Mouse (Mus musculus): ENCODE measurements around the gene Myo1e.

The Myo1e gene

GRCm38 (mm10) chr9:70359402-70360131, 152.4 kb downstream of the Myo1e start:
- DNase-seq (ENCODE audit: low spot score in 2 of 2) = no peak

- DNase-seq (ENCODE audit: low spot score in 2 of 2) = no peak
Observed at GRCm38 (mm10) chr9:70364741-70365140, 157.6 kb downstream of the Myo1e start.

DNA sequence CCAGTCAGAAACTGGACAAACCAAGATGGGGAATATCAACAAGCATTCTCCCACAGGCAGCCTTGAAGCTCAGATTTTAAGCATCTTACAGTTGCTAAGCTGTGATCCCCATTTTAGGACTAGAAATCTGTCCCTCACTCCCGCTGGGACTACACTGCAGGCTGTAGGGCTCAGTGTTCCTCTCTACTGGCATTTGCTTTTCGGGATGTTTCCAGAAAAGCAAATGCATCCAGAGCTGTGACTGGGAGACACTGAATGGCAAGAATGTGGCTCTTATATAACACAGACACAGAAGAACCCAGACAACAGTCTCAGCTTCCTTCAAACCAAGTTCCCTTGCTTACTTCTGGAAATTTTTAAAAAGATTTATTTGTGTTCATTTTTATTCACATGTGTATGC, 158.8 kb downstream of the Myo1e start:
- no peak for DNase-seq (ENCODE audit: low spot score in 2 of 2)

DNA sequence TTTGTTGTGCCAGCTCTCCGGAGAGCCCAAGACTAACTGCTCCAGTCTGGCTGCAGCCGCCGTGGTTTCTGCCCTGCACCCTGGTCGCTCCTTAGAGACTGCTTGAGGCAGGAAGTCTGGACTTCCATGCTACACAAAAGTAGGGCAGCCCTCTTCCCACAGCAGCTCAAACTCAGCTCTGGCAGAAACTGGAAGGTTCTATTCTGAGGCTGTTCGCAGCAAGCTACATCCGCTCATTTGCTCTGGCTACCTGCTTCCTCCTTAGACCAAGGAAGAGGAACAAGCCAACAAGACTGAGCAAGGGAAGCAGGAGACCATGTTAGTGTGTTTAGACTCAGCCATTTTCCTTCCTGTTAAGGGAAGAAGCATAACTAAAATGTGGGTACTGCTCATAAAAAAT, 159.7 kb downstream of the Myo1e start:
- no peak for DNase-seq (ENCODE audit: low spot score in 2 of 2)

- no peak for DNase-seq (ENCODE audit: low spot score in 2 of 2)
Observed at GRCm38 (mm10) chr9:70371638-70372037, 164.5 kb downstream of the Myo1e start.

DNA sequence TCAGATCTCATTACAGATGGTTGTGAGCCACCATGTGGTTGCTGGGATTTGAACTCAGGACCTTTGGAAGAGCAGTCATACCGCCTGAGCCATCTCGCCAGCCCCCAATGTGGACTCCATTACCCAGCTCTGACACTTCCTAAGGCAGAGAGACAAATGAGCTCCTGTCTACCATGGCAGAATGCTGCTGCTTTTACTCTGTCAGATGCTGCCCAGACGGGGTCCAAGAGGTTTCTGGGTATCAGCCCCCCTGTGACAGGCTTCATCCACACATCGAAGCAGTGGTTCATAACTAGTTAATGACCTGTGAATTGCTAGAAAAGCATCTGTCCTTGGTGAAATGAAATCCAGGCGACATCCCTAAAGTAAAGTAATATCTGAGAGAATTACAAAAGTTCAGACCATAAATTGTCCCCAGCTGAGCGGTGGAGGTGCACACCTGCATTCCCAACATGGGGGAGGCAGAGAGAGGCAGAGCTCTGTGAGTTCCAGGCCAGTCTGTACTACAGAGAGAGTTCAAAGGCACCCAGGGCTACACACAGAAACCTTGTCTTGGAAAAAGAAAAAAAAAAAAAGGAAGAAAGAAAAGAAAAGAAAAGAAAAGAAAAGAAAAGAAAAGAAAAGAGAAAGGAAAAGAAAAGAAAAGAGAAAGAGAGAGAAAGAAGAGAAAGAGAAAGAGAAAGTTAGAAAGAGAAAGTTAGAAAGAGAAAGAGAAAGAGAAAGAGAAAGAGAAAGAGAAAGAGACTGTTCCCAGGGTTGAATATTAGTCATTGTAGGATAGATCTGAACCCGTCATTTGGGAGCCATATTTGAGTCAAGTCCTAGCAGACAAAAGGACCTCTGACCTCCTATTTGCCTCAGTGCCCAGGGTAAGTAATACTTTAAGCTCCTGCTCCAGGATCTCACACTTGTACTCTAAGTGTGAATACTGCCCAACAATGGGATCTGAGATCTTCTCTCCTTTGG, 172.6 kb downstream of the Myo1e start:
- no peak for DNase-seq (ENCODE audit: low spot score in 2 of 2)

GRCm38 (mm10) chr9:70382091-70382490, 174.9 kb downstream of the Myo1e start:
- no peak for DNase-seq (ENCODE audit: low spot score in 2 of 2)

DNA sequence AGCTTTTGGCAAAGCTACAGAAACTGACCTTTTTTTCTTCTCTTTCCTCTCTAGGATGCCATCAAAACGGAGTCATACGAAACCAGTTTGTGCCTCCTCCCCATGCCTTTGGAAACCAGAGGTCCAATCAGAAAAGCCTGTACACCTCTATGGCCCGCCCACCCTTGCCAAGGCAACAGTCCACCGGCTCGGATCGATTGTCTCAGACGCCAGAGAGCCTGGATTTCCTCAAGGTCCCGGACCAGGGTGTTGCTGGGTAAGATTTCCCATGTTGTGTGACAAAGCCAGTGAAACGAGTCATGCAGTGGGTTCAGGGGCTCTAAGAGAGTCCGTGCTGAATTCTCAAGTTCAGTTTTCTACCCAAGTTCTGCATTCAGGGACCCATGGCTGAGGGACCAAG, 176.6 kb downstream of the Myo1e start:
- no peak for DNase-seq (ENCODE audit: low spot score in 2 of 2)

DNA sequence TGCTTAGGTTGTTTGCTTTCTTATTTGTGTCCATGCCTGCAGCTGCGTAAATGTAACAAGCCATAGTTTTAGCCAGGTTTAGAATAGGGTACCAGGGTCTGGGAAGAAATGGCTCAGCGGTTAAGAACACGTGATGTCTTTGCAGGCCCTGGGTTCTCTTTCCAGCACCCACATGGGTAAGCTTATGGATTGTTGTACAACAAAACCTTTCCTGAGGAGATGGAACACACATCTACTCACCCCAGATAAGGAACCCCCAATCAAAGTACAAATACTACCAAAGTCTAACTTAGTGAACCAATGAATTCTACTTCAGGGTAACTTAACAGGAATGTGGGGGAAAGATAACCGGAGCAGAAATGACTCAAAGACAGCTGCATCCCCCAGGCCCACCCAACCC, 177.3 kb downstream of the Myo1e start:
- DNase-seq (ENCODE audit: low spot score in 2 of 2) = no peak

GRCm38 (mm10) chr9:70384958-70385728, 178.0 kb downstream of the Myo1e start:
- no peak for DNase-seq (ENCODE audit: low spot score in 2 of 2)

GRCm38 (mm10) chr9:70387410-70388119, 180.4 kb downstream of the Myo1e start:
- no peak for DNase-seq (ENCODE audit: low spot score in 2 of 2)

DNA sequence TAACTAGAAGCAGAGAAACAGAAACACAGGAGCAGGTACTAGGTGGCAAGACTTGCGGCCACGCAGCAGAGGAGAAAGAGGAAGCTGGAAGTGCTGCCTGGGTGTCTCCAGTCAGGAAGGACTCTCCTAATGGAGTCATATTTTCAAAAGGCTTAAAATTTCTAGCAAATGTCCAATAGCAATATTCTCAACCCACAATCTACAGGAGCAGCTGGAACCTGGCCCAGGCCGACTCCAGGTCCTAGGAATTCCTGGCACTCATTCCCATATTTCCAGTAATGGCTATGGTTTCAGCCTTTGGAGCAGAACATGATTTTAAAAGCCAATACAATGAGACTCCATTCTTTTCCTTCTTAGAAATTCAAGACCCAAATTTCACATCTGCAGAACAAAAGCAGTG, 182.4 kb downstream of the Myo1e start:
- no peak for DNase-seq (ENCODE audit: low spot score in 2 of 2)

GRCm38 (mm10) chr9:70391042-70391441, 183.9 kb downstream of the Myo1e start:
- DNase-seq (ENCODE audit: low spot score in 2 of 2) = no peak

DNA sequence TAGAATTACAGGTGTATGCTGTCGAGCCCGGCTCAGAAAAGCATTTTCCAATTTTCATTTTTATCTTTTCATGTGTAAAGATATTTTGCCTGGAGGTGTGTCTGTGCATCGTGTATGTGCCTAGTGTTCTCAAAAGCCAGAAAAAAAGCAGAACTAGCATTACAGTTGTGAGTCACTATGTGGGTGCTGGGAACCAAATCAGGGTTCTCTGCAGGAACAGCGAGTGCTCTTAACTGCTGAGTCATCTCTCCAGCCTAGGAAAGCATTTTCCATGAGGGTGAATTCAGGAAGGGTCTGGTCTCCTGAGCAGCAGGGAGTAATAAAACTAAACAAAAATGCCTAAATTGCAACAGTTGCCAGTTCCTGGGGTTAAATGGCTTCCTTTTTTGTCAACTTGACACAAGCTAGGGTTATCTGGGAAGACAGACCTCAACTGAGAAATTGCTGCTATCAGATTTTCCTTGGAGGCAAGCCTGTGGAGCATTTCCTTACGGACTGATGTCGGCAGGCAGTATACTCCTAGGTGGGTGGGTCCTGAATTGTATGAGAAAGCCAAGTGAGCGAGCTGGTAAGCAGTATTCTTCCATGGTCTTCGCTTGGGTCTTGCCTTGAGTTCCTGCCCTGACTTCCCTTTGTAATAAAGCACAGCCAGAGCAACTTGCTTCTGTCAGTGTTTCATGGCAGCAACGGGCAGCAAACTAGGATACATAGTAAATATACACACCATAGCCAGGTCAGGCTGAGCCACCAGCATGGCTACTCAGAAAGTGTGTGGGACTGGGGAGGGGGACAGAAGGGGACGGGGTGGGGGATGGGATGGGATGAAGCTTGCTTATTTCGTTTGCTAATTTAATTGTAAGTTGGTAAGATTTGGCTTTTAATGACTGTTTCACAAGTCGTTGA, 184.8 kb downstream of the Myo1e start:
- DNase-seq (ENCODE audit: low spot score in 2 of 2) = no peak

DNA sequence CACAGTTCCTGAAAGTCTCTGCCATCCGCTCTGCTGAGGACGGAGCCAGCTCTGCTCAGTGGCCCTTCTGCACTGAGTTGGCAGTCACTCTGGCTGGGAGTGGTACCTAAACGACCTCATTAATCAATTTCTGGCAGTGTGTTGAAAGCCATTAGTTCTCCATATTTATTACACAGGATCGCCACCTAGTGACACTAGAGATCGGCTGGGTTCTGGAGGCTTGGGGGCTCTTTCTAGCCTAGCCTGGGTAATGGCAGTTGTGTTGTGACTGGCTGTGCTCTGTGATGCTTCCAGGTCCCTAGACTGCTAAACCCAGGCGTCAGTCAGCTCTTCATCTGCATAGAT, 185.4 kb downstream of the Myo1e start:
- no peak for DNase-seq (ENCODE audit: low spot score in 2 of 2)

DNA sequence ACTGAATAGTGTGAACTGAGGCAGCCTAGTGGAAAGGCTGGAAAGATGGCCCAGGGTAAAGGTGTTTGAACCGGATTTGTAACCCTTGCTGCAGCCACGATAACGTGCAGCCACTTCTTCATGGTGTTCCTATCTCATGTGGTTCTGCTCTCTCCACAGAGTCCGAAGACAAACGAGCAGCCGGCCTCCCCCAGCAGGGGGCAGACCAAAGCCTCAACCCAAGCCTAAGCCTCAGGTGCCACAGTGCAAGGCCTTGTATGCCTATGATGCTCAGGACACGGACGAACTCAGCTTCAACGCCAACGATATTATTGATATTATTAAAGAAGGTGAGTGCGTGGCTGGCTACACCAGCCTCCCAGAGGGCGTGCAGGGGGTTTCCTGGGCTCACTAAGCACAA, 188.5 kb downstream of the Myo1e start:
- DNase-seq (ENCODE audit: low spot score in 2 of 2) = no peak

GRCm38 (mm10) chr9:70396083-70396482, 188.9 kb downstream of the Myo1e start:
- DNase-seq (ENCODE audit: low spot score in 2 of 2) = no peak

- no peak for DNase-seq (ENCODE audit: low spot score in 2 of 2)
Observed at GRCm38 (mm10) chr9:70401937-70402539, 194.9 kb downstream of the Myo1e start.

DNA sequence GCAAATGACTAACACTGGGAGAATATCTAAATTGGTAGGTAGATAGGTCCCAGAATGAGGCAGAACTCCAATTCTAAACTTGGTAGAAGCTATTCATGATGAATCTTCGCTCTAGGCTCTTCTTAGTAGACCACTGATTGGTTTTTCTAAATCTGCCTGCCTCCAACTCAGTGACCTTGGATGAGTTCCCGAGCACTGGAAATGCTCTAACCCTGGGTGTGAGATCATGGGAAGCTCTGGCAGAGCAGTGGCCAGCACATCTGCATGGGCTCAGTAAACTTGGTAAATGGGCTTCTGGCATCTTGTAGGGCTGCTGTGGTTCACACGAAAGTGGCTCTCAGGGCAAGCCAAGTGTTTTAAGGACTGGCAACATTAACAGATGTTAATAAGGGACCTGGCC, 199.4 kb downstream of the Myo1e start:
- no peak for DNase-seq (ENCODE audit: low spot score in 2 of 2)

DNA sequence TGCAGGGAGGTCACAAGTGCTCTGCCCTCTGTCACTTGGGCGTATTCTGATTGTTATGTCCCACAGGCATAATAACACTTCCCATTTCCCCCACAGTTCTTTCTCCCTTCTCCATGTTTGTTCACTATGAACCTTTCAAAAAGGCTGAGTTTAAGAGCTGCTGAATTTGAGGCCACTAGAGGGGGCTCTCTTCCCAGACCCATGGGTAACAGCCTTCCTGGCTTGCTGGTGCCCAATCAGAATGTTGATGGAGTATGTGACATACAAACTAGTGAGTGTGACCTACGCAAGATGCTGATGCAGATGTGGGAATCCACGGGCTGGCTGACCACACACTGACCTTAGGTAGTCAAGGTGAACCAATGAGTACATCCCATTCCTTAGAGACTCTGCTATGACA, 201.6 kb downstream of the Myo1e start:
- no peak for DNase-seq (ENCODE audit: low spot score in 2 of 2)

All from spleen, postnatal 4 days (tissue).